Mouse (Mus musculus): ENCODE results near the gene Cdc5l.

DNA sequence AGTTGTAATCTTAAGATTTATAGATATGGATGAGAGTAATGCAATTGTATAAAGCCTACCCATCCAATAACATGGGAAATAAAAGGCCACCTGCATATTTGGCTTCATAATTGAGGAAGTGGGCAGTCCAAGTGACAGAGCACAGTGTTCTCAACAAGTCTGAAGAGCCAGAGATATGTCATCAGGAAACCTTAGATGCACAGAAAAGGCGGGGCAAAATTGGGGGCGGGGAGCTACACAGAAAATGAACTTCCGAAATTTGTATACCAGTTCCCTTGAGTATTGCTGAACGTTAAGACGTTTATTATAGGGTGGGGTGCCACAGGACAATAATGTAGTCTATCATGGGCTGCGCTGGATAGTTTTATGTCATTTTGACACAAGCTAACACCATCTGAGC lies 16.6 kb upstream of the Cdc5l start:
- TF ChIP-seq CTCF (IDR thresholded peaks at IDR 0.05; ENCODE audit: low read depth) (no peak), EP300 (IDR thresholded peaks at IDR 0.05; ENCODE audit: low read depth) (no peak)
